Mouse (Mus musculus): ENCODE measurements around the gene Shmt1. TPM values are rescaled to one million over a fixed set of nuclear protein-coding genes. Genes with fewer than 3 reads are reported as not detected.
"Not testable (repeated sequence)": the region's sequence is repeated elsewhere in the genome, so short reads cannot be mapped to it uniquely, and the experiment has no call there.

Shmt1 gene
- polyA plus RNA-seq (2015; fragmentation: Nextera tagmentation; extraction: Ambion mirVana), result 31.0 and 34.5 TPM in 2 replicates

DNA sequence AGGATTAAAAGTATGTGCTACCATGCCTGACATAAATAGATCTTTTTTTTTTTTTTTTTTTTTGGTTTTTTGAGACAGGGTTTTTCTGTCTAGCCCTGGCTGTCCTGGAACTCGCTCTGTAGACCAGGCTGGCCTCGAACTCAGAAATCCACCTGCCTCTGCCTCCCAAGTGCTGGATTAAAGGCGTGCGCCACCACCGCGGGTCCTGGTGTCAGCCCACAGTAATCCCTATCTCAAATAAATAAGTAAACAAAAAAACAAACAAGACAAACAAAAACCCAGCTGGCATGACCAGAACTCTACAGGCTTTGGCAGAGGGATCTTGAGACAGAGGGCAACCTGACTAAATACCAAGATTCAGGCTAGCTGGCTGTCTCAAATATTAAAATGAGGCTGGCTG lies at the start of gene Shmt1:
TSS of gene Shmt1 (minus strand) at position 101 of the 400 bp plus-strand sequence.
- Histone ChIP-seq H3K27ac (ENCODE audit: low read depth, low read length) (peak within 1 kb of the TSS; percentile 61; the same call in 1 of the 2 replicates), H3K4me2 (replicated peaks; ENCODE audit: low read depth) (peak within 1 kb of the TSS; percentile 83), H3K9ac (ENCODE audit: low read depth, low read length) (0 out of 2 replicates have a peak within 1 kb of the TSS, but pooled peaks have one; percentile 18), H3K4me3 (ENCODE audit: low read depth, low read length) (peak within 1 kb of the TSS; percentile 51)
- not testable (repeated sequence) for H3K9me3 ChIP-seq (ENCODE audit: control insufficient read depth); H3K27me3 ChIP-seq (replicated peaks; ENCODE audit: control insufficient read depth, insufficient read depth, low read length); H3K4me1 ChIP-seq (replicated peaks; ENCODE audit: control insufficient read depth, insufficient read depth, low read length); ATAC-seq; H3K36me3 ChIP-seq (ENCODE audit: control insufficient read depth, insufficient read depth)
- 26% methylated on average over 6 of the region's 6 CpGs for WGBS

GRCm38 (mm10) chr11:60856587-60856986 lies 45.1 kb upstream of the Shmt1 start:
- 55% methylated on average over 3 of the region's 3 CpGs for WGBS
- no peaks in the 10 kb centered on the region for H3K4me1 ChIP-seq (replicated peaks; ENCODE audit: control insufficient read depth, insufficient read depth, low read length)
- no peak for TF ChIP-seq CTCF (IDR thresholded peaks at IDR 0.05; ENCODE audit: low read depth)
- no peak for ATAC-seq
- H3K36me3 ChIP-seq (ENCODE audit: control insufficient read depth, insufficient read depth), result peaks cover 65% of the 10 kb centered on the region
- H3K9ac ChIP-seq (ENCODE audit: low read depth, low read length), result no peak overlapping the region
- no peak overlapping the region for H3K27ac ChIP-seq (ENCODE audit: low read depth, low read length)
- H3K4me3 ChIP-seq (ENCODE audit: low read depth, low read length), result no peak overlapping the region
- H3K9me3 ChIP-seq (ENCODE audit: control insufficient read depth), result no peaks in the 10 kb centered on the region
- no peak overlapping the region for H3K4me2 ChIP-seq (replicated peaks; ENCODE audit: low read depth)
- no peaks in the 10 kb centered on the region for H3K27me3 ChIP-seq (replicated peaks; ENCODE audit: control insufficient read depth, insufficient read depth, low read length)

DNA sequence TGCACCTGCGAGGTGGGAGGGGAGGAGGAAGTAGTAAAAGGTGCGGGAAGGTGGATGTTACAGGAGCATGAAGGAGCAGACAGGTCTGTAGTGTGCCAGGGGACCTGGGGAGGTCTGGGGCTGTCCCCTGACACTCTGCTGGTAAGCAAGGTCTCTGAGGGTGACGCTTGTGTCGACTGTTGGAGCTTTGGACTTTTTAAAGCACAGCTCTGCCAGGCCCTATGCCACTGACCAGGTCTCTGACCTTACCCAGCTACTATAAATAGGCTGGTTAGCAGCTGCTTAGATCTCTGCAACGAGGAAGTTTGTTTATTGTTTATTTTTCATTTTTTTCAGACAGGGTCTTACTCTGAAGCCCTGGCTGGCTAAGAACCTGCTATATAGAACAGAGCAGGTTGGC lies 33.9 kb upstream of the Shmt1 start:
- 66% methylated on average over 5 of the region's 5 CpGs for WGBS
- TF ChIP-seq CTCF (IDR thresholded peaks at IDR 0.05; ENCODE audit: low read depth), result no peak
- no peaks in the 10 kb centered on the region for H3K4me1 ChIP-seq (replicated peaks; ENCODE audit: control insufficient read depth, insufficient read depth, low read length)
- no peaks in the 10 kb centered on the region for H3K9me3 ChIP-seq (ENCODE audit: control insufficient read depth)
- no peaks in the 10 kb centered on the region for H3K27me3 ChIP-seq (replicated peaks; ENCODE audit: control insufficient read depth, insufficient read depth, low read length)
- H3K27ac ChIP-seq (ENCODE audit: low read depth, low read length), result no peak overlapping the region
- H3K4me3 ChIP-seq (ENCODE audit: low read depth, low read length), result no peak overlapping the region
- no peak for ATAC-seq
- H3K4me2 ChIP-seq (replicated peaks; ENCODE audit: low read depth), result no peak overlapping the region
- peaks cover 45% of the 10 kb centered on the region for H3K36me3 ChIP-seq (ENCODE audit: control insufficient read depth, insufficient read depth)
- H3K9ac ChIP-seq (ENCODE audit: low read depth, low read length), result no peak overlapping the region

- Histone ChIP-seq H3K9ac (ENCODE audit: low read depth, low read length) (no peak overlapping the region), H3K4me1 (replicated peaks; ENCODE audit: control insufficient read depth, insufficient read depth, low read length) (no peaks in the 10 kb centered on the region), H3K27ac (ENCODE audit: low read depth, low read length) (no peak overlapping the region), H3K27me3 (replicated peaks; ENCODE audit: control insufficient read depth, insufficient read depth, low read length) (no peaks in the 10 kb centered on the region), H3K4me2 (replicated peaks; ENCODE audit: low read depth) (no peak overlapping the region), H3K9me3 (ENCODE audit: control insufficient read depth) (no peaks in the 10 kb centered on the region), H3K4me3 (ENCODE audit: low read depth, low read length) (no peak overlapping the region), H3K36me3 (ENCODE audit: control insufficient read depth, insufficient read depth) (peaks cover 32% of the 10 kb centered on the region)
- WGBS, result 84% methylated on average over 5 of the region's 5 CpGs
- no peak for ATAC-seq
- no peak for TF ChIP-seq CTCF (IDR thresholded peaks at IDR 0.05; ENCODE audit: low read depth)
These were observed 31.9 kb upstream of the Shmt1 start for GRCm38 (mm10) chr11:60843412-60843811.

DNA sequence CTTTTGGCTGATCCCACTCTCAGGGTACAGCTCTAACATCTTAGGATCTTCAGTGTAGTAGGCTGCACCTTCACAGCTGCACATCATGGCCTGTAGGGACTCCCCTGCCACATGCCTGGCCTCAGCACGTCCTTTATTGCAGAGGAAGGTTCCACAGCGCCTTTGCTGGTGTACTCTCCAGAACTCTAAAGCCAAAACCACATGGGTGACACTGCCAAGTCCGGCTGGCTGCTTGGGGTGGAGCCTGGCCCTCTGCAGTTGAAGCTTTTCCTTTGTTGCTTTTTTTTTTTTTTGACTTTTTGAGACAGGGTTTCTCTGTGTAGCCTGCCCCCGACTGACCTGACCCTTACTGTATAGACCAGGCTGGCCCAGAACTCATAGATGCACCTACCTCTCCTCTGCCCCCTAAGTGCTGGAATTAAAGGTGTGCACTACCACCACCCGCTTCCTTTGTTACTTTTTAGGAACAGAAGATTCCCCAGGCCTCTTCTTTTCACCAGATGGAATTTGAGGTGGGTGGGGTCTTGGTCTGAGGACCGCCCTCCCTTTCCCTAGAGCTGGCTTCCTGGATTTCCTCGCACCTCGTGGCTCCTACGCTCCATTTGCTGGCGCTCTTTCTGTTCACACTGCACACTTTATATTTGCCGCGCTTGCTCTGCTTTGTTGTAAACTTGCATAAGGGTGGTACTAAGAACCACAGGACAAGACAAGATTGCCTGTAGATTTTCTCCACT lies 30.1 kb upstream of the Shmt1 start:
- Histone ChIP-seq H3K36me3 (ENCODE audit: control insufficient read depth, insufficient read depth) (peaks cover 18% of the 10 kb centered on the region), H3K9ac (ENCODE audit: low read depth, low read length) (no peak overlapping the region), H3K9me3 (ENCODE audit: control insufficient read depth) (no peaks in the 10 kb centered on the region), H3K4me1 (replicated peaks; ENCODE audit: control insufficient read depth, insufficient read depth, low read length) (no peaks in the 10 kb centered on the region; the same call in 1 of the 2 replicates), H3K4me3 (ENCODE audit: low read depth, low read length) (no peak overlapping the region), H3K27ac (ENCODE audit: low read depth, low read length) (no peak overlapping the region), H3K27me3 (replicated peaks; ENCODE audit: control insufficient read depth, insufficient read depth, low read length) (no peaks in the 10 kb centered on the region), H3K4me2 (replicated peaks; ENCODE audit: low read depth) (no peak overlapping the region)
- 79% methylated on average over 12 of the region's 12 CpGs for WGBS
- no peak for TF ChIP-seq CTCF (IDR thresholded peaks at IDR 0.05; ENCODE audit: low read depth)
- no peak for ATAC-seq

GRCm38 (mm10) chr11:60837644-60838406 lies 26.3 kb upstream of the Shmt1 start:
- Histone ChIP-seq H3K36me3 (ENCODE audit: control insufficient read depth, insufficient read depth) (0 out of 2 replicates have a peak, but pooled peaks cover 3% of the 10 kb centered on the region), H3K9ac (ENCODE audit: low read depth, low read length) (no peak overlapping the region; the same call in 1 of the 2 replicates), H3K9me3 (ENCODE audit: control insufficient read depth) (no peaks in the 10 kb centered on the region), H3K27me3 (replicated peaks; ENCODE audit: control insufficient read depth, insufficient read depth, low read length) (no peaks in the 10 kb centered on the region), H3K27ac (ENCODE audit: low read depth, low read length) (peak overlapping the region; percentile 88), H3K4me1 (replicated peaks; ENCODE audit: control insufficient read depth, insufficient read depth, low read length) (no peaks in the 10 kb centered on the region; the same call in 1 of the 2 replicates), H3K4me3 (ENCODE audit: low read depth, low read length) (peak overlapping the region; percentile 26; the same call in 1 of the 2 replicates), H3K4me2 (replicated peaks; ENCODE audit: low read depth) (peak overlapping the region; percentile 52)
- ATAC-seq, result peak; percentile 82
- no peak for TF ChIP-seq CTCF (IDR thresholded peaks at IDR 0.05; ENCODE audit: low read depth)
- 44% methylated on average over 10 of the region's 10 CpGs for WGBS
